Mouse (Mus musculus) intestine, postnatal 0 days (tissue): Measurements from ENCODE around the gene Pitx2. TPM values are rescaled to one million over a fixed set of nuclear protein-coding genes. Genes with fewer than 3 reads are reported as not detected.

Source experiments
- ATAC-seq: fragments of 200-750 bp; cut with Nextera tagmentation; 2 replicates; pipeline ENCODE4 v1.8.0; 2017; ENCODE audit warnings: mild to moderate bottlenecking, moderate TSS enrichment, moderate library complexity
- H3K27ac ChIP-seq: fragments of 300-500 bp; sonication (generic); 2 replicates; pipeline ENCODE4 v1.5.1; 2014; ENCODE audit warnings: mild to moderate bottlenecking, low read depth, low read length, moderate library complexity
- H3K27me3 ChIP-seq: fragments of 300-500 bp; sonication (generic); replicated peaks from 2 replicates; pipeline ENCODE4 v1.6.1; 2014; ENCODE audit warnings: low read length, mixed read lengths; ENCODE audit not compliant: control insufficient read depth, insufficient read depth
- H3K36me3 ChIP-seq: fragments of 300-500 bp; sonication (generic); 2 replicates; pipeline ENCODE4 v1.6.1; 2014; ENCODE audit warnings: mild to moderate bottlenecking, moderate library complexity; ENCODE audit not compliant: control insufficient read depth, insufficient read depth
- H3K4me1 ChIP-seq: fragments of 300-500 bp; sonication (generic); replicated peaks from 2 replicates; pipeline ENCODE4 v1.6.1; 2014; ENCODE audit warnings: antibody characterized with exemption, low read length, mixed read lengths; ENCODE audit not compliant: control insufficient read depth, insufficient read depth
- H3K4me2 ChIP-seq: fragments of 300-500 bp; sonication (generic); replicated peaks from 2 replicates; pipeline ENCODE4 v1.6.1; 2014; ENCODE audit warnings: low read depth, mild to moderate bottlenecking, moderate library complexity
- H3K4me3 ChIP-seq: fragments of 300-500 bp; sonication (generic); 2 replicates; pipeline ENCODE4 v1.5.1; 2014; ENCODE audit warnings: low read depth, low read length
- H3K9ac ChIP-seq: fragments of 300-500 bp; sonication (generic); 2 replicates; pipeline ENCODE4 v1.6.1; 2014; ENCODE audit warnings: mild to moderate bottlenecking, low read depth, low read length
- H3K9me3 ChIP-seq: fragments of 300-500 bp; sonication (generic); 2 replicates; pipeline ENCODE4 v1.6.1; 2016; ENCODE audit warnings: mixed run types; ENCODE audit not compliant: control insufficient read depth
- CTCF ChIP-seq: sonication (generic); IDR thresholded peaks from 2 replicates; pipeline ENCODE4 v1.5.1; 2016; ENCODE audit warnings: low read depth, mild to moderate bottlenecking, control low read depth, antibody characterized with exemption, moderate library complexity
- WGBS: fragments of 180-500 bp; shearing (Covaris S2); extraction: QIAGEN DNeasy Blood & Tissue Kit; methylation state at CpG from one replicate; pipeline ENCODE4 v1.1.7; 2014; 5-methylcytosine and 5-hydroxymethylcytosine counted together
- polyA plus RNA-seq: library from polyadenylated mRNA; unstranded; fragments of >200 nt; fragmentation: Nextera tagmentation; extraction: Ambion mirVana; gene quantifications from 2 replicates; pipeline ENCODE4 v1.2.1, GENCODE M21; 2015

The Pitx2 gene
- polyA plus RNA-seq, 1 experiment from 2014 or later, result 18.3 TPM

DNA sequence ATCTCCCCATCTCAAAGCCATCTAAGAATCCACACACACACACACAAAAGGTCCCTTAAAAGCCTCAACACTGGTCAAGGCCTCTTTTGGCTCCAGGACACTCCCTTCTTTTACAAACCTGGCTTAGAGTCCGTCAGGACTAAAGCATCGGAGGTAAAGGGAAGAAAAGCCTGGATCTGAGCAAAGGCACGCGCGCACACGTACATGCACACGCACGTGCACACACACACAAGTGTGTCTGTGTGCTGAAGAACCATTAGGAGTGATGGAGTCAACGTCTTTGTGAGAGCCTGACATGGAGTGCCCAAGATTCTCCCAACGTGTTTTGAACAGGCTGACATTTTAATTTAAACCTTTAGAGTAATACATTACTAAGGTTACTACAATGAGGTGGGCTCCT lies 8.7 kb downstream of the Pitx2 start:
- no peak for TF ChIP-seq CTCF
- WGBS, result 57% methylated on average over 10 of the region's 10 CpGs
- no peak for ATAC-seq
- Histone ChIP-seq H3K27ac (no peak overlapping the region), H3K9ac (no peak overlapping the region), H3K36me3 (no peaks in the 10 kb centered on the region), H3K9me3 (no peaks in the 10 kb centered on the region), H3K4me3 (no peak overlapping the region), H3K4me1 (peaks cover 4% of the 10 kb centered on the region; the same call in 1 of the 2 replicates), H3K27me3 (peaks cover 62% of the 10 kb centered on the region), H3K4me2 (no peak overlapping the region)

DNA sequence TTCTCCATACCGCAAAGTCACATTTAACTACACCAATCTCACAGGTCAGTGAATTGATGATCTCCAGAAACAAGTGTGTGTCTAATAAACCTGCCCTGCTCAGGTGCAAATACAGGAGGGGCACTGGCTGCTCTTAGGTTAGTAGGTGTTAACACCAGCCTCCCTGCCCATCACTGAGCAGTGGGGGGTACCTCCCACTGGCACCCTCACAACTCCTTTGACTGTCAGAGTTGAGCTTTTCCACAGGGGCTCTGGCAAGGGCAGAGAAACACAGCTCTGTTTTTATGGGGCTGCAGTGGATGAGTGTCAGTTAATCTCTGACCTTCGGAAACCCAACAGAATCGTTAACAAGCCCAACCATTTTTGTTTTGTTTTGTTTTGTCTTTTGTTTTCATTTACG lies 9.6 kb downstream of the Pitx2 start:
- Histone ChIP-seq H3K4me1 (peaks cover 4% of the 10 kb centered on the region; the same call in 1 of the 2 replicates), H3K9me3 (no peaks in the 10 kb centered on the region), H3K27ac (no peak overlapping the region), H3K4me3 (no peak overlapping the region), H3K9ac (no peak overlapping the region), H3K4me2 (no peak overlapping the region), H3K36me3 (no peaks in the 10 kb centered on the region), H3K27me3 (peaks cover 55% of the 10 kb centered on the region)
- 54% methylated on average over 4 of the region's 4 CpGs for WGBS
- no peak for TF ChIP-seq CTCF
- ATAC-seq, result no peak

DNA sequence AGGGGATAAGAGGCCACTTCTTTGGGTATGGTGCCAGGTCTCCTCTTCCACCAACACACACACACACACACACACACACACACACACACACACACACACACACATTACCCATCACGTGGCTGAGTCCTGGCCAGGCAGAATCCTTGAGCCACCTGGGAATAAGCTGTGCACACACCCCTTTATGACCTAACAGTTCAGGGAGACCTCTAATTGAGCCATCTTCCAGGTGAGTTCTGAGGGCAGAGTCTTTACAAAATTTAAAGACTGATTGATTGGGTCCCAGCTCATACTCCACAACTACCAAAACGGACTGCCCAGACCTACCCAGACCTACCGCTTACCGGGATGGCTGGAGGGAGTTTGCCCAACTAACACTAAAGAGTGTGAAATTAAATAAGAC lies 10.1 kb downstream of the Pitx2 start:
- Histone ChIP-seq H3K4me2 (no peak overlapping the region), H3K27ac (no peak overlapping the region), H3K27me3 (peaks cover 52% of the 10 kb centered on the region), H3K4me3 (no peak overlapping the region), H3K9ac (no peak overlapping the region), H3K4me1 (peaks cover 3% of the 10 kb centered on the region; the same call in 1 of the 2 replicates), H3K36me3 (no peaks in the 10 kb centered on the region), H3K9me3 (no peaks in the 10 kb centered on the region)
- ATAC-seq, result no peak
- TF ChIP-seq CTCF, result no peak
- WGBS, result 49% methylated on average over 4 of the region's 4 CpGs

DNA sequence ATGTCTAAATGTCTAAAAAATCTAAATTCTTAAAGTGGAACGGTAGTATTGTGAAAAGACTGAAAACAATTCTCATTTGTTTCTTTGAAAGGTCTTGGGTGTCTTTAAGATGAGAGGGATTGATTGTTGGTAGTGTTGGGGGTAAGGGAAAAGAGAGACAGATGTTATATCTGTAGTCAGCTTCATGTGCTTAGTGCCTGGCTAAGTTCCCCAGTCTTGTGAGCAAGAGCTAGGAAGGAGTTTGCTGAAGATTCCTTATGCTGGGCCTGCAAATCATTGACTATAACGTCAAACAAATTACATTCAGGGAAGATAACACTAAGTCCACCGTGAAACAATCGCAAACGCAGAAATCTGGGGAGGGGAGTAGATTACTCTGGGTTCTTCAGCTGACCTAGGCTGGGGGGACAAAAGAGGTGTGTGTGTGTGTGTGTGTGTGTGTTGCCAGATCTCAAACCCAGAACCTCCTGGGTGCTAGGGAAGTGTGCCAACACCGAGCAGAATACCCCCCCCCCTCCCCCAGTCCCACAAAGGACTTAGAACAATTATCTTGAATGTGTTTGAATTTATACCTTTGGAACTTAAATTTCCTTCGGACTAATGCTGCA lies 12.5 kb downstream of the Pitx2 start:
- Histone ChIP-seq H3K4me1 (no peaks in the 10 kb centered on the region), H3K9me3 (no peaks in the 10 kb centered on the region), H3K27ac (no peak overlapping the region), H3K27me3 (peaks cover 33% of the 10 kb centered on the region), H3K36me3 (no peaks in the 10 kb centered on the region), H3K4me2 (peak overlapping the region; percentile 94), H3K4me3 (no peak overlapping the region), H3K9ac (no peak overlapping the region)
- ATAC-seq, result no peak
- TF ChIP-seq CTCF, result no peak
- WGBS, result 11% methylated on average over 7 of the region's 7 CpGs

DNA sequence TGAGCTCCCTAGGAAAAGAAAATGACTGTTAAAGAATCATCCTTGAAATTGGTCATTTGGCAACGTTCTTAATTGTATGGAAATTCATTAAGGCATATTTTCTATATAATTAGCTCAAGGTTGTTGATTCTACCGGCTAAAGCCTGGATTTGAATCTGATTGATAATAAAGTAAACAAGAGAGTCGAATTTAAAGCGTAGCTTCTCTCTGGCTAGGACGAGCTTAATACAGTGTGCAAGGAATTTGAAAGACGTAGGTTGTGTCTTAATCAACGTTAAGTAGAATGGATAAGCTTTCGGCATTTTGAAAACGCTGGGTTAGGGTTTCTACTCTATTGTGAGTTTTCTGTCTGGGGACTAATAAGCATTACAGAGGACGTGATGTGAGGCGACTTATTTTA lies 13.1 kb downstream of the Pitx2 start:
- Histone ChIP-seq H3K4me2 (peak overlapping the region; percentile 94), H3K9me3 (no peaks in the 10 kb centered on the region), H3K4me3 (peak overlapping the region; percentile 76), H3K27me3 (peaks cover 32% of the 10 kb centered on the region), H3K9ac (no peak overlapping the region), H3K4me1 (no peaks in the 10 kb centered on the region), H3K36me3 (no peaks in the 10 kb centered on the region), H3K27ac (no peak overlapping the region)
- TF ChIP-seq CTCF, result no peak
- WGBS, result 13% methylated on average over 11 of the region's 11 CpGs
- no peak for ATAC-seq

DNA sequence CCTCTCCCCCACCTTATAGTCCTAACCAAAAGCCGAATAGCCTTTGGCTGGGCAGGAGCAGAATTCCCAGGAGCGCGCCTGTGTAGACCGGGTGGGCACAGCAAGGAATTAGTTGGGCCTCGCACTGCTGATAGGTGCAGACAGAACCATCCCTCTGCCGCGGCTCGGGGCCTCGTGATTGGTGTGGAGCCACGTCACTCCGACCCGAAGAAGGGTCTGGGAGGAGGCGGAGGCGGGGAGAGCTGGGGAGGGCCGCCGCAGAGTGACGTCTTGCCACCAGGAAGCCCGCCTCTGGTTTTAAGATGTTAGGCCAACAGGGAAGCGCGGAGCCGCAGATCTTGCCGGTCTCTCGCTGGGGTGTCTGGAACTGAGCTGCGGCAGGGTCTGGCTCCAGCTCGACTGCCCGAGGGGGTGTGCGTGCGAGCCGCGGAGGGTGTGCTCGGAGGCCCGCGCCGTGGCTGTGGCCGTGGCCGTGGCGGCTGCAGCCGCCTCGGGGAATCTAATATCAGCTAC lies 14.0 kb downstream of the Pitx2 start:
- Histone ChIP-seq H3K36me3 (no peaks in the 10 kb centered on the region), H3K27ac (peak overlapping the region; percentile 88), H3K4me1 (no peaks in the 10 kb centered on the region), H3K4me3 (peak overlapping the region; percentile 76), H3K9me3 (no peaks in the 10 kb centered on the region), H3K4me2 (peak overlapping the region; percentile 94), H3K9ac (peak overlapping the region; percentile 72), H3K27me3 (peaks cover 28% of the 10 kb centered on the region)
- TF ChIP-seq CTCF, result no peak
- WGBS, result under 1% methylated on average over 39 of the region's 39 CpGs
- peak; percentile 93 for ATAC-seq
